Comparison of ENCODE assay signal across 10 mouse cellular contexts in the genomic region with DNA sequence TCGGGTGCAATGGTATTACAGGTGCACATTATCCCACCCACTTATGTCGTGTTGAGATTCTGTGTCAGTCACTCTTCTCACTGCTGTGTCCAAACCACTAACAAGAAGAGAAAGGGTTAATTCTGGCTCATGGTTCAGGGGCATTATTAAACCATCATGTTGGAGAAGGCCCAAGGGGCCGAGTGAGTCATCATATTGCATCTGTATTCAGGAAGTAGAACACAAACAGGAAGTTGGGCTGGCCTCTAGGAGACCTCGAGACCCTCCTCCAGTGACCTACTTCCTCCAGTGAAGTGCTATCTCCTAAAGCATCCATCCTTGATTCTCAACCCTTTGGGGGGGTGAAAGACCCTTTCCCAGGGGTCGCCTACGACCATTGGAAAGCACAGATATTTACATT.
"Had no signal": no experiment of that assay in that cellular context is flagged by ENCODE, and none has a peak within 500 bp of the region (broad histone marks: within the 10 kb centered on the region; RNA-seq: fewer than 3 reads in every experiment).

No protein-coding gene starts in this region.

- H3K4me3 ChIP-seq: kidney, embryonic 15.5 days; limb, embryonic 13.5 days; liver, embryonic 15.5 days; midbrain, embryonic 10.5 days; myocyte; neural tube, embryonic 12.5 days had no signal

- DNase-seq: kidney, postnatal 14 days; left cerebral cortex, postnatal 4 days; midbrain, embryonic 14.5 days had no signal

- H3K27ac ChIP-seq: kidney, embryonic 15.5 days; limb, embryonic 13.5 days; liver, embryonic 15.5 days; midbrain, embryonic 10.5 days; neural tube, embryonic 12.5 days; stomach, postnatal 0 days had no signal

- H3K9ac ChIP-seq: kidney, embryonic 15.5 days; limb, embryonic 13.5 days; liver, embryonic 15.5 days; neural tube, embryonic 12.5 days had no signal

- H3K36me3 ChIP-seq: kidney, embryonic 15.5 days; limb, embryonic 13.5 days; liver, embryonic 15.5 days; midbrain, embryonic 10.5 days; neural tube, embryonic 12.5 days had no signal

- H3K4me1 ChIP-seq: limb, embryonic 13.5 days; liver, embryonic 15.5 days; midbrain, embryonic 10.5 days had no signal

- H3K27me3 ChIP-seq: kidney, embryonic 15.5 days; limb, embryonic 13.5 days; liver, embryonic 15.5 days; neural tube, embryonic 12.5 days had no signal

- H3K9me3 ChIP-seq: kidney, embryonic 15.5 days; limb, embryonic 13.5 days; liver, embryonic 15.5 days; midbrain, embryonic 10.5 days; neural tube, embryonic 12.5 days had no signal

- H3K4me2 ChIP-seq: kidney, embryonic 15.5 days; limb, embryonic 13.5 days; liver, embryonic 15.5 days; neural tube, embryonic 12.5 days had no signal
